Mouse (Mus musculus) cortical plate, adult 2 months (tissue): ENCODE data around the gene Grb14. TPM values are rescaled to one million over a fixed set of nuclear protein-coding genes. Genes with fewer than 3 reads are reported as not detected.

Experiments
- H3K27ac ChIP-seq: fragments of 200-500 bp; 2 replicates; pipeline ENCODE4 v1.5.1; 2012; ENCODE audit warnings: low read length, control low read depth, inconsistent platforms; ENCODE audit not compliant: insufficient read depth
- H3K4me1 ChIP-seq: fragments of 200-500 bp; 2 replicates; pipeline ENCODE4 v1.6.1; 2011; ENCODE audit warnings: low read length; ENCODE audit not compliant: control insufficient read depth, insufficient read depth
- H3K4me3 ChIP-seq: fragments of 200-500 bp; 2 replicates; pipeline ENCODE4 v1.5.1; 2011; ENCODE audit warnings: mild to moderate bottlenecking, low read length, control low read depth; ENCODE audit not compliant: insufficient read depth
- CTCF ChIP-seq: fragments of 200-500 bp; IDR thresholded peaks from 2 replicates; pipeline ENCODE4 v1.5.1; 2011; ENCODE audit warnings: mild to moderate bottlenecking, control low read depth, low read length; ENCODE audit not compliant: insufficient read depth; ENCODE audit errors: extremely low read depth
- POLR2A ChIP-seq: fragments of 200-500 bp; IDR thresholded peaks from 2 replicates; pipeline ENCODE4 v1.6.1; 2011; ENCODE audit warnings: mild to moderate bottlenecking, low read length, control low read depth; ENCODE audit not compliant: insufficient read depth; ENCODE audit errors: extremely low read depth
- polyA plus RNA-seq: library from polyadenylated mRNA; depleted of rRNA; stranded (reverse); fragments of >200 nt; gene quantifications from 2 replicates; pipeline ENCODE4 v1.2.3, GENCODE M21; 2012

Grb14 gene
- polyA plus RNA-seq, 1 experiment = 37.1 TPM

- no peak for TF ChIP-seq CTCF
- no peak for TF ChIP-seq POLR2A
- Histone ChIP-seq H3K4me1 (peaks cover 3% of the 10 kb centered on the region; the same call in 1 of the 2 replicates), H3K27ac (peak overlapping the region; percentile 99), H3K4me3 (peak overlapping the region; percentile 95)
These were observed 3.0 kb downstream of the Grb14 start for GRCm38 (mm10) chr2:65021691-65022362.

GRCm38 (mm10) chr2:65017375-65017774 lies 7.4 kb downstream of the Grb14 start:
- TF ChIP-seq POLR2A (no peak), CTCF (no peak)
- H3K4me1 ChIP-seq = peaks cover 3% of the 10 kb centered on the region; the same call in 1 of the 2 replicates
- no peak overlapping the region for H3K27ac ChIP-seq
- H3K4me3 ChIP-seq = no peak overlapping the region

- peaks cover 1% of the 10 kb centered on the region; the same call in 1 of the 2 replicates for H3K4me1 ChIP-seq
- no peak for TF ChIP-seq POLR2A
- no peak overlapping the region for H3K27ac ChIP-seq
- H3K4me3 ChIP-seq = no peak overlapping the region
These were observed 10.2 kb downstream of the Grb14 start for GRCm38 (mm10) chr2:65014552-65014951.

GRCm38 (mm10) chr2:65010105-65010504 lies 14.7 kb downstream of the Grb14 start:
- H3K4me3 ChIP-seq = no peak overlapping the region
- TF ChIP-seq CTCF = no peak
- TF ChIP-seq POLR2A = no peak
- H3K4me1 ChIP-seq = no peaks in the 10 kb centered on the region; the same call in 1 of the 2 replicates
- peak overlapping the region; percentile 23; the same call in 1 of the 2 replicates for H3K27ac ChIP-seq

- Histone ChIP-seq H3K4me1 (no peaks in the 10 kb centered on the region; the same call in 1 of the 2 replicates), H3K4me3 (no peak overlapping the region), H3K27ac (peak overlapping the region; percentile 64; the same call in 1 of the 2 replicates)
- TF ChIP-seq CTCF = no peak
- TF ChIP-seq POLR2A = no peak
These were observed 17.4 kb downstream of the Grb14 start for GRCm38 (mm10) chr2:65007396-65007795.

GRCm38 (mm10) chr2:65005044-65005443 lies 19.7 kb downstream of the Grb14 start:
- no peak overlapping the region for H3K4me3 ChIP-seq
- H3K27ac ChIP-seq = no peak overlapping the region
- H3K4me1 ChIP-seq = no peaks in the 10 kb centered on the region
- TF ChIP-seq CTCF = no peak
- TF ChIP-seq POLR2A = no peak

GRCm38 (mm10) chr2:65003433-65003832 lies 21.4 kb downstream of the Grb14 start:
- TF ChIP-seq CTCF (peak; percentile 20; the same call in 1 of the 2 replicates), POLR2A (no peak)
- H3K4me3 ChIP-seq = no peak overlapping the region
- no peak overlapping the region for H3K27ac ChIP-seq
- no peaks in the 10 kb centered on the region for H3K4me1 ChIP-seq

GRCm38 (mm10) chr2:65002631-65003030 lies 22.2 kb downstream of the Grb14 start:
- no peak overlapping the region for H3K27ac ChIP-seq
- no peaks in the 10 kb centered on the region for H3K4me1 ChIP-seq
- TF ChIP-seq POLR2A (no peak), CTCF (no peak)
- H3K4me3 ChIP-seq = no peak overlapping the region

- H3K27ac ChIP-seq = no peak overlapping the region
- H3K4me3 ChIP-seq = no peak overlapping the region
- TF ChIP-seq POLR2A (no peak), CTCF (no peak)
- H3K4me1 ChIP-seq = no peaks in the 10 kb centered on the region
These were observed 29.7 kb downstream of the Grb14 start for GRCm38 (mm10) chr2:64995048-64995447.

- Histone ChIP-seq H3K27ac (no peak overlapping the region), H3K4me1 (no peaks in the 10 kb centered on the region), H3K4me3 (no peak overlapping the region)
- no peak for TF ChIP-seq POLR2A
- TF ChIP-seq CTCF = no peak
These were observed 35.2 kb downstream of the Grb14 start for GRCm38 (mm10) chr2:64989426-64990187.
